Mouse (Mus musculus) limb, embryonic 11.5 days (tissue): Measurements from ENCODE around the gene Fnbp1l. TPM values are rescaled to one million over a fixed set of nuclear protein-coding genes. Genes with fewer than 3 reads are reported as not detected.

Source experiments
- ATAC-seq: fragments of 200-750 bp; cut with Nextera tagmentation; 2 replicates; pipeline ENCODE4 v1.8.0; 2017; ENCODE audit warnings: low read depth; ENCODE audit not compliant: insufficient number of reproducible peaks, low FRiP score, low TSS enrichment
- DNase-seq: peaks from one replicate; pipeline ENCODE4 v3.0.0-alpha.2; 2015; ENCODE audit warnings: low spot score
- H3K27ac ChIP-seq: fragments of 300-500 bp; sonication (generic); replicated peaks from 2 replicates; pipeline ENCODE4 v1.5.1; 2014; ENCODE audit warnings: low read depth, mild to moderate bottlenecking, low read length
- H3K27me3 ChIP-seq: fragments of 300-500 bp; sonication (generic); 2 replicates; pipeline ENCODE4 v1.6.1; 2014; ENCODE audit warnings: mild to moderate bottlenecking, low read length, mixed read lengths; ENCODE audit not compliant: control insufficient read depth, insufficient read depth
- H3K36me3 ChIP-seq: fragments of 300-500 bp; sonication (generic); 2 replicates; pipeline ENCODE4 v1.6.1; 2014; ENCODE audit warnings: mild to moderate bottlenecking, low read length, moderate library complexity, mixed read lengths; ENCODE audit not compliant: control insufficient read depth, insufficient read depth
- H3K4me1 ChIP-seq: fragments of 300-500 bp; sonication (generic); 2 replicates; pipeline ENCODE4 v1.6.1; 2014; ENCODE audit warnings: low read length, mixed read lengths; ENCODE audit not compliant: control insufficient read depth, insufficient read depth
- H3K4me2 ChIP-seq: fragments of 300-500 bp; sonication (generic); 2 replicates; pipeline ENCODE4 v1.6.1; 2014; ENCODE audit warnings: low read depth, mild to moderate bottlenecking, moderate library complexity; ENCODE audit not compliant: severe bottlenecking
- H3K4me3 ChIP-seq: fragments of 300-500 bp; sonication (generic); 2 replicates; pipeline ENCODE4 v1.5.1; 2014; ENCODE audit warnings: low read depth, low read length
- H3K9ac ChIP-seq: fragments of 300-500 bp; sonication (generic); 2 replicates; pipeline ENCODE4 v1.6.1; 2014; ENCODE audit warnings: mild to moderate bottlenecking, low read length
- H3K9me3 ChIP-seq: fragments of 300-500 bp; sonication (generic); 2 replicates; pipeline ENCODE4 v1.6.1; 2016; ENCODE audit warnings: low read length; ENCODE audit not compliant: control insufficient read depth
- WGBS: fragments of 180-500 bp; shearing (Covaris S2); extraction: QIAGEN DNeasy Blood & Tissue Kit; methylation state at CpG from one replicate; pipeline ENCODE4 v1.1.7; 2014; 5-methylcytosine and 5-hydroxymethylcytosine counted together
- polyA plus RNA-seq: library from polyadenylated mRNA; unstranded; fragments of >200 nt; fragmentation: Nextera tagmentation; extraction: Ambion mirVana; gene quantifications from 2 replicates; pipeline ENCODE4 v1.2.1, GENCODE M21; 2014

Fnbp1l gene
- polyA plus RNA-seq, 1 experiment from 2014 or later, result 86.4 TPM

- no peak for ATAC-seq
- H3K4me2 ChIP-seq, result no peak overlapping the region
Measured at GRCm38 (mm10) chr3:122516327-122516695, 103.2 kb downstream of the Fnbp1l start.

GRCm38 (mm10) chr3:122515568-122516326, 103.8 kb downstream of the Fnbp1l start:
- H3K27ac ChIP-seq, result no peak overlapping the region
- no peak for DNase-seq

More at GRCm38 (mm10) chr3:122516327-122516695, 103.2 kb downstream of the Fnbp1l start:
- no peak overlapping the region for H3K27ac ChIP-seq
- H3K27me3 ChIP-seq, result no peaks in the 10 kb centered on the region
- no peak overlapping the region for H3K4me3 ChIP-seq
- H3K9ac ChIP-seq, result no peak overlapping the region
- H3K4me1 ChIP-seq, result peaks cover 46% of the 10 kb centered on the region
- WGBS, result 88% methylated on average over 3 of the region's 3 CpGs
- no peak for DNase-seq
- no peaks in the 10 kb centered on the region for H3K36me3 ChIP-seq
- H3K9me3 ChIP-seq, result no peaks in the 10 kb centered on the region

DNA sequence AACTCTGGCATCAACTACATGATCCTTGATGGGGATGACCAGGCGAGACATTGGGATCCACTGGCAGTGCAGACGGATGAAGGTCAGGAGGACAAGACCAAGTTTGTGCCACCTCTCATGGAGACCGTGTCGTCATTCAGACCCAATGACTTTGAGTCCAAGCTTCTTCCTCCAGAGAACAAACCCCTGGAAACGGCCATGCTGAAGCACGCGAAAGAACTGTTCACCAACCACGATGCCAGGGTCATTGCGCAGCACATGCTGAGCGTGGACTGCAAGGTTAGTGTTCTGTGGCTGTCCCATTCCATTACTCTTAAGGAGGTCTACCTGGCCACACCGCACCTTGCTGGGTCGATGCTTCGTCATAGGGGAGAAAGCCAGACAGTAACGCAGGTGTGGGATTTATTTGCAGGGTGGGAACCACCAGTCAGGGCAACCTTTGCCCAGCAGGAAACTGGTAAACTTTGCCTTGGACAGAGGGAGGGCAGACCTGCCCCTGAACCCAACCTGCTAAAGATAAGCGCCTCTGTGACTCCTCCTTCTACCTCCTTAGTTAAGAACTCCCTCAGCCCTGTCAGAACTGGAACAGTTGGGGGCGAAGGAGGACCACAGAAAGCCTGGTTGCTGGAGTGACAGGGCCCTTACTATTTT, 106.7 kb downstream of the Fnbp1l start:
- no peak for DNase-seq
- 90% methylated on average over 16 of the region's 16 CpGs for WGBS
- no peak overlapping the region for H3K9ac ChIP-seq
- H3K27me3 ChIP-seq, result no peaks in the 10 kb centered on the region
- no peak for ATAC-seq
- no peaks in the 10 kb centered on the region for H3K9me3 ChIP-seq
- H3K4me1 ChIP-seq, result peaks cover 33% of the 10 kb centered on the region
- H3K4me3 ChIP-seq, result no peak overlapping the region
- no peak overlapping the region for H3K27ac ChIP-seq
- no peak overlapping the region for H3K4me2 ChIP-seq
- no peaks in the 10 kb centered on the region for H3K36me3 ChIP-seq

More at GRCm38 (mm10) chr3:122515568-122516326, 103.8 kb downstream of the Fnbp1l start:
- no peaks in the 10 kb centered on the region for H3K27me3 ChIP-seq
- H3K4me2 ChIP-seq, result no peak overlapping the region
- H3K36me3 ChIP-seq, result no peaks in the 10 kb centered on the region
- no peak for ATAC-seq
- no peak overlapping the region for H3K9ac ChIP-seq
- 68% methylated on average over 6 of the region's 6 CpGs for WGBS
- H3K4me3 ChIP-seq, result no peak overlapping the region
- H3K9me3 ChIP-seq, result no peaks in the 10 kb centered on the region
- H3K4me1 ChIP-seq, result peaks cover 42% of the 10 kb centered on the region

GRCm38 (mm10) chr3:122511721-122512619, 107.5 kb downstream of the Fnbp1l start:
- Histone ChIP-seq H3K36me3 (no peaks in the 10 kb centered on the region), H3K4me3 (no peak overlapping the region), H3K9ac (no peak overlapping the region), H3K4me2 (no peak overlapping the region), H3K27me3 (no peaks in the 10 kb centered on the region), H3K4me1 (peaks cover 25% of the 10 kb centered on the region), H3K27ac (no peak overlapping the region), H3K9me3 (no peaks in the 10 kb centered on the region)
- DNase-seq, result no peak
- WGBS, result 86% methylated on average over 14 of the region's 14 CpGs
- no peak for ATAC-seq

DNA sequence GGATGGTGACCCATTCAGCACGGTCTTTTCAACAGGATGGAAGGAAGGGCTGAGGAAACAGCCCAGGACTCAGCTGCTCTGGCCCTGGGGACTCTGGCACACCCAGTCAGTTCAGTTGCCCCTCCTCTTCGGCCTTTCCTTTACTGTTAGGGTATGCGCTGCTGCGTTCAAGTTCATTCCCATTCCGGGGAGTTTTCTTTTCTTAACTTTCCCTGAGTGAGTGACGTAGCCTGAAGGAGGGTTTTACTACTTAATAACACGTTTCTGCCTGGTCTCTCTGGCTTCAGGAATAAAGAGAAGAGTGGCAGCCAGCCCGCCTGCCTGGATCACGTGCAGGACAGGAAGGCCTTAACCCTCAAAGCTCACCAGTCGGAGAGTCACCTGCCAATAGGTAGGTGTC, 108.6 kb downstream of the Fnbp1l start:
- H3K27me3 ChIP-seq, result no peaks in the 10 kb centered on the region
- H3K4me2 ChIP-seq, result no peak overlapping the region
- H3K9ac ChIP-seq, result no peak overlapping the region
- DNase-seq, result no peak
- no peak for ATAC-seq
- H3K4me3 ChIP-seq, result no peak overlapping the region
- H3K4me1 ChIP-seq, result peaks cover 27% of the 10 kb centered on the region
- H3K9me3 ChIP-seq, result no peaks in the 10 kb centered on the region
- no peaks in the 10 kb centered on the region for H3K36me3 ChIP-seq
- H3K27ac ChIP-seq, result no peak overlapping the region
- 53% methylated on average over 10 of the region's 10 CpGs for WGBS

- H3K9ac ChIP-seq, result no peak overlapping the region
- no peak overlapping the region for H3K4me2 ChIP-seq
- DNase-seq, result no peak
- no peaks in the 10 kb centered on the region for H3K27me3 ChIP-seq
- H3K9me3 ChIP-seq, result no peaks in the 10 kb centered on the region
- WGBS, result 88% methylated on average over 14 of the region's 14 CpGs
- no peaks in the 10 kb centered on the region for H3K36me3 ChIP-seq
- no peak overlapping the region for H3K4me3 ChIP-seq
- no peak for ATAC-seq
- H3K4me1 ChIP-seq, result peaks cover 20% of the 10 kb centered on the region
- H3K27ac ChIP-seq, result no peak overlapping the region
Measured at GRCm38 (mm10) chr3:122510240-122510750, 109.2 kb downstream of the Fnbp1l start.

- no peak for DNase-seq
- WGBS, result 61% methylated on average over 11 of the region's 11 CpGs
- no peaks in the 10 kb centered on the region for H3K9me3 ChIP-seq
- H3K4me2 ChIP-seq, result no peak overlapping the region
- no peak overlapping the region for H3K27ac ChIP-seq
- no peak overlapping the region for H3K4me3 ChIP-seq
- ATAC-seq, result no peak
- H3K36me3 ChIP-seq, result no peaks in the 10 kb centered on the region
- peaks cover 18% of the 10 kb centered on the region for H3K4me1 ChIP-seq
- H3K27me3 ChIP-seq, result no peaks in the 10 kb centered on the region
- H3K9ac ChIP-seq, result no peak overlapping the region
Measured at GRCm38 (mm10) chr3:122509534-122510239, 109.8 kb downstream of the Fnbp1l start.
